Mouse (Mus musculus) embryo, embryonic 11 days (tissue): ENCODE data around the gene Olfr860.
"Not testable (repeated sequence)": the region's sequence is repeated elsewhere in the genome, so short reads cannot be mapped to it uniquely, and the experiment has no call there.

Experiments used
- DNase-seq: peaks from one replicate; pipeline ENCODE4 v3.0.0-alpha.2; 2015

Gene Olfr860

GRCm38 (mm10) chr9:19849647-19850046 lies at the start of gene Olfr860:
Gene Olfr860 (minus strand): TSS chr9:19849747.
- no peak for DNase-seq

GRCm38 (mm10) chr9:19887904-19888303 lies 38.4 kb upstream of the Olfr860 start, which contains the start of gene Olfr862:
Gene Olfr862 (minus strand): TSS chr9:19888004.
- DNase-seq, result no peak

- not testable (repeated sequence) for DNase-seq
Observed at GRCm38 (mm10) chr9:19804606-19805005, 44.9 kb downstream of the Olfr860 start, which contains the start of gene Olfr859. Gene Olfr859 (plus strand): TSS chr9:19804906.

GRCm38 (mm10) chr9:19803000-19803399 lies 46.5 kb downstream of the Olfr860 start:
- DNase-seq, result no peak
